Comparison of ENCODE assay signal across 9 mouse cellular contexts in the genomic region with DNA sequence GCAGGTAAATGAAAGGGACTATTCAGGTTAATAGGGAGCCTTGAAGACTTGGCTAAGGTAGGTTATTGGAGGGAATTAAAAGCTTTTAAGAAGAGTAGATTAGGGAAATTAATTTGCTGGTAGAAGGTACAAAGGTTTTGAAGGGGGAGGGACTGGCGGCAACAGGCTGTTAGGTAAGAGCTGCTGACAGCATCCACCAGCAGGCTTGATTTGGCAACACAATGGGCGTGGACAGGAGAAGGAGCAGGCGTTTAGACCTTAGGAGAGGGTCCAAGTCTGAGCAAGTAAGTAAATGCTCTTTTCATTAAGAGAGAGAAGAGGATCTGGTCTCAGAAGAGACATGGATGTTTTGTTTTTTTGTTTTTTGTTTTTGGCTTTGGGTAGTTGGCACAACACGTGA. TPM values are rescaled to one million over a fixed set of nuclear protein-coding genes. Genes with fewer than 3 reads are reported as not detected.
A peak's percentile ranks its signal among the peaks of the same experiment; 100 is the strongest.
DNase-seq lines count a peak whose midpoint lies in the region; ATAC-seq lines count a peak whose summit lies in the region.
"Had no signal": no experiment of that assay in that cellular context is flagged by ENCODE, and none has a peak within 500 bp of the region (broad histone marks: within the 10 kb centered on the region; RNA-seq: fewer than 3 reads in every experiment).

No protein-coding gene starts in this region.

- 59% methylated on average over 4 of the region's 4 CpGs for WGBS in midbrain, embryonic 14.5 days

- no peaks in the 10 kb centered on the region for H3K27me3 ChIP-seq in midbrain, embryonic 14.5 days (ENCODE audit: control insufficient read depth, insufficient read depth, low read length)
- H3K27me3 ChIP-seq: limb, embryonic 15.5 days had no signal

- no peak overlapping the region for H3K27ac ChIP-seq in midbrain, embryonic 14.5 days (replicated peaks; ENCODE audit: low read depth, low read length)

- peak; percentile 37 to 43 for DNase-seq in heart, postnatal 10 days
- no peak for DNase-seq in heart, adult 8-10 months (ENCODE audit: low spot score)
- peak; percentile 68 for DNase-seq in fat pad, adult 2 months (ENCODE audit: extremely low read depth, low read depth, low spot score)
- DNase-seq in kidney, adult 9 months = peak; percentile 84
- no peak for DNase-seq in midbrain, embryonic 14.5 days
- DNase-seq in spleen, adult 12 weeks (ENCODE audit: low spot score) = no peak

- peak; percentile 74 for ATAC-seq in megakaryocyte, adult 5-6 weeks (ENCODE audit: poor library complexity, severe bottlenecking)
- ATAC-seq in midbrain, embryonic 14.5 days (ENCODE audit: low FRiP score, low TSS enrichment) = no peak

- no peak overlapping the region for H3K9ac ChIP-seq in midbrain, embryonic 14.5 days (replicated peaks; ENCODE audit: low read length)
- H3K9ac ChIP-seq: limb, embryonic 15.5 days had no signal

- H3K4me3 ChIP-seq in midbrain, embryonic 14.5 days (replicated peaks; ENCODE audit: low read depth, low read length) = no peak overlapping the region
- H3K4me3 ChIP-seq: limb, embryonic 15.5 days; myocyte had no signal

- no peak overlapping the region for H3K4me2 ChIP-seq in midbrain, embryonic 14.5 days (ENCODE audit: low read length)
- H3K4me2 ChIP-seq: limb, embryonic 15.5 days had no signal

- no peaks in the 10 kb centered on the region for H3K9me3 ChIP-seq in midbrain, embryonic 14.5 days (ENCODE audit: control insufficient read depth, low read length)
- H3K9me3 ChIP-seq: limb, embryonic 15.5 days had no signal

- H3K4me1 ChIP-seq in midbrain, embryonic 14.5 days (ENCODE audit: control insufficient read depth, insufficient read depth, low read length) = peaks cover 7% of the 10 kb centered on the region

- intact Hi-C loops in heart, postnatal 10 days (cut with DNase I) = no loop called here

- no peaks in the 10 kb centered on the region for H3K36me3 ChIP-seq in midbrain, embryonic 14.5 days (ENCODE audit: control insufficient read depth, insufficient read depth, low read length)
- H3K36me3 ChIP-seq: limb, embryonic 15.5 days had no signal

RNA-seq across cellular contexts. Expression of a gene that starts 3.1 kb away (rescaled TPM):
- 10 to 100 TPM; 79.2 to 79.6 TPM for total RNA-seq in heart, postnatal 10 days (2021)
- total RNA-seq in heart, adult 8-10 months (2022) = 10 to 100 TPM; 53.7 to 77.4 (median 69.0) TPM
- total RNA-seq in megakaryocyte, adult 5-6 weeks (2015) = 33.1 and 40.1 TPM in 2 replicates
- total RNA-seq in megakaryocyte, adult 5-6 weeks (2017) = 13.1 and 18.8 TPM in 2 replicates
- polyA plus RNA-seq in midbrain, embryonic 14.5 days (2014; fragmentation: Nextera tagmentation; extraction: Ambion mirVana) = 9.0 and 16.5 TPM in 2 replicates

Comparison
In these comparisons a context has a peak if more than half of its experiments do, and no peak if none do; other contexts are left out.
1. DNase-seq: peak in heart, postnatal 10 days (2 of 2), fat pad, adult 2 months (single experiment) and kidney, adult 9 months (single experiment); none in heart, adult 8-10 months (single experiment), midbrain, embryonic 14.5 days (single experiment) and spleen, adult 12 weeks (single experiment).